Mouse (Mus musculus): Measurements from ENCODE around the gene Prim2. TPM values are rescaled to one million over a fixed set of nuclear protein-coding genes. Genes with fewer than 3 reads are reported as not detected.

Gene Prim2
- polyA plus RNA-seq, 1 experiment from 2014 or later, result 33.9 TPM

GRCm38 (mm10) chr1:33531860-33532259, 137.7 kb downstream of the Prim2 start:
- WGBS, result 79% methylated on average over 3 of the region's 3 CpGs
- H3K4me1 ChIP-seq, result no peaks in the 10 kb centered on the region
- H3K4me2 ChIP-seq, result no peak overlapping the region
- H3K9me3 ChIP-seq, result no peaks in the 10 kb centered on the region
- no peak for ATAC-seq (ENCODE audit: insufficient number of reproducible peaks, low FRiP score, low TSS enrichment, low read depth)
- no peak overlapping the region for H3K9ac ChIP-seq
- H3K27me3 ChIP-seq, result no peaks in the 10 kb centered on the region
- H3K4me3 ChIP-seq, result no peak overlapping the region
- H3K36me3 ChIP-seq, result no peaks in the 10 kb centered on the region
- H3K27ac ChIP-seq, result no peak overlapping the region

GRCm38 (mm10) chr1:33531097-33531856, 138.3 kb downstream of the Prim2 start:
- no peak overlapping the region for H3K27ac ChIP-seq
- no peaks in the 10 kb centered on the region for H3K27me3 ChIP-seq
- no peak overlapping the region for H3K4me2 ChIP-seq
- no peak for ATAC-seq (ENCODE audit: insufficient number of reproducible peaks, low FRiP score, low TSS enrichment, low read depth)
- H3K9ac ChIP-seq, result no peak overlapping the region
- H3K4me3 ChIP-seq, result no peak overlapping the region
- H3K36me3 ChIP-seq, result no peaks in the 10 kb centered on the region
- no peaks in the 10 kb centered on the region for H3K9me3 ChIP-seq
- WGBS, result 80% methylated on average over 5 of the region's 5 CpGs
- H3K4me1 ChIP-seq, result no peaks in the 10 kb centered on the region

GRCm38 (mm10) chr1:33530491-33530890, 139.1 kb downstream of the Prim2 start:
- Histone ChIP-seq H3K4me2 (no peak overlapping the region), H3K27ac (no peak overlapping the region), H3K4me1 (no peaks in the 10 kb centered on the region), H3K36me3 (no peaks in the 10 kb centered on the region), H3K4me3 (no peak overlapping the region), H3K9me3 (no peaks in the 10 kb centered on the region), H3K9ac (no peak overlapping the region), H3K27me3 (no peaks in the 10 kb centered on the region)
- ATAC-seq (ENCODE audit: insufficient number of reproducible peaks, low FRiP score, low TSS enrichment, low read depth), result no peak
- 93% methylated on average over 2 of the region's 2 CpGs for WGBS

GRCm38 (mm10) chr1:33529543-33530232, 139.9 kb downstream of the Prim2 start:
- Histone ChIP-seq H3K9ac (no peak overlapping the region), H3K9me3 (no peaks in the 10 kb centered on the region), H3K27ac (no peak overlapping the region), H3K4me2 (no peak overlapping the region), H3K4me3 (no peak overlapping the region), H3K4me1 (no peaks in the 10 kb centered on the region), H3K36me3 (no peaks in the 10 kb centered on the region), H3K27me3 (no peaks in the 10 kb centered on the region)
- no peak for ATAC-seq (ENCODE audit: insufficient number of reproducible peaks, low FRiP score, low TSS enrichment, low read depth)
- 86% methylated on average over 8 of the region's 8 CpGs for WGBS

GRCm38 (mm10) chr1:33527352-33527863, 142.2 kb downstream of the Prim2 start:
- no peaks in the 10 kb centered on the region for H3K4me1 ChIP-seq
- H3K27ac ChIP-seq, result no peak overlapping the region
- WGBS, result 61% methylated on average over 6 of the region's 6 CpGs
- no peaks in the 10 kb centered on the region for H3K9me3 ChIP-seq
- no peaks in the 10 kb centered on the region for H3K36me3 ChIP-seq
- no peaks in the 10 kb centered on the region for H3K27me3 ChIP-seq
- no peak overlapping the region for H3K4me3 ChIP-seq
- H3K4me2 ChIP-seq, result no peak overlapping the region
- H3K9ac ChIP-seq, result no peak overlapping the region
- no peak for ATAC-seq (ENCODE audit: insufficient number of reproducible peaks, low FRiP score, low TSS enrichment, low read depth)

- H3K4me1 ChIP-seq, result no peaks in the 10 kb centered on the region
- 70% methylated on average over 5 of the region's 5 CpGs for WGBS
- H3K27ac ChIP-seq, result no peak overlapping the region
- H3K9ac ChIP-seq, result no peak overlapping the region
- no peaks in the 10 kb centered on the region for H3K27me3 ChIP-seq
- H3K4me2 ChIP-seq, result no peak overlapping the region
- H3K9me3 ChIP-seq, result no peaks in the 10 kb centered on the region
- H3K36me3 ChIP-seq, result no peaks in the 10 kb centered on the region
- H3K4me3 ChIP-seq, result no peak overlapping the region
- no peak for ATAC-seq (ENCODE audit: insufficient number of reproducible peaks, low FRiP score, low TSS enrichment, low read depth)
Measured at GRCm38 (mm10) chr1:33523223-33523622, 146.4 kb downstream of the Prim2 start.

- no peak overlapping the region for H3K27ac ChIP-seq
- ATAC-seq (ENCODE audit: insufficient number of reproducible peaks, low FRiP score, low TSS enrichment, low read depth), result no peak
- no peak overlapping the region for H3K4me3 ChIP-seq
- no peaks in the 10 kb centered on the region for H3K36me3 ChIP-seq
- no peaks in the 10 kb centered on the region for H3K27me3 ChIP-seq
- no peak overlapping the region for H3K9ac ChIP-seq
- WGBS, result 78% methylated on average over 8 of the region's 8 CpGs
- H3K4me2 ChIP-seq, result no peak overlapping the region
- H3K4me1 ChIP-seq, result no peaks in the 10 kb centered on the region
- H3K9me3 ChIP-seq, result no peaks in the 10 kb centered on the region
Measured at GRCm38 (mm10) chr1:33515124-33515523, 154.5 kb downstream of the Prim2 start.

- Histone ChIP-seq H3K4me1 (no peaks in the 10 kb centered on the region), H3K27me3 (no peaks in the 10 kb centered on the region), H3K9ac (no peak overlapping the region), H3K4me3 (no peak overlapping the region), H3K27ac (no peak overlapping the region), H3K4me2 (no peak overlapping the region), H3K9me3 (no peaks in the 10 kb centered on the region), H3K36me3 (no peaks in the 10 kb centered on the region)
- no peak for ATAC-seq (ENCODE audit: insufficient number of reproducible peaks, low FRiP score, low TSS enrichment, low read depth)
- WGBS, result 92% methylated on average over 4 of the region's 4 CpGs
Measured at GRCm38 (mm10) chr1:33511310-33511709, 158.3 kb downstream of the Prim2 start.

- H3K4me3 ChIP-seq, result no peak overlapping the region
- H3K9ac ChIP-seq, result no peak overlapping the region
- H3K27me3 ChIP-seq, result no peaks in the 10 kb centered on the region
- no peaks in the 10 kb centered on the region for H3K36me3 ChIP-seq
- H3K4me2 ChIP-seq, result no peak overlapping the region
- no peaks in the 10 kb centered on the region for H3K9me3 ChIP-seq
- H3K4me1 ChIP-seq, result no peaks in the 10 kb centered on the region
- ATAC-seq (ENCODE audit: insufficient number of reproducible peaks, low FRiP score, low TSS enrichment, low read depth), result no peak
- 94% methylated on average over 5 of the region's 5 CpGs for WGBS
- no peak overlapping the region for H3K27ac ChIP-seq
Measured at GRCm38 (mm10) chr1:33504371-33504770, 165.2 kb downstream of the Prim2 start.

GRCm38 (mm10) chr1:33502890-33503289, 166.7 kb downstream of the Prim2 start:
- H3K27ac ChIP-seq, result no peak overlapping the region
- ATAC-seq (ENCODE audit: insufficient number of reproducible peaks, low FRiP score, low TSS enrichment, low read depth), result no peak
- no peaks in the 10 kb centered on the region for H3K27me3 ChIP-seq
- no peaks in the 10 kb centered on the region for H3K9me3 ChIP-seq
- H3K4me1 ChIP-seq, result no peaks in the 10 kb centered on the region
- no peak overlapping the region for H3K4me3 ChIP-seq
- 29% methylated on average over 7 of the region's 7 CpGs for WGBS
- H3K9ac ChIP-seq, result no peak overlapping the region
- no peak overlapping the region for H3K4me2 ChIP-seq
- no peaks in the 10 kb centered on the region for H3K36me3 ChIP-seq

- no peaks in the 10 kb centered on the region for H3K27me3 ChIP-seq
- 20% methylated on average over 1 of the region's 1 CpGs for WGBS
- no peak overlapping the region for H3K9ac ChIP-seq
- no peaks in the 10 kb centered on the region for H3K36me3 ChIP-seq
- no peaks in the 10 kb centered on the region for H3K9me3 ChIP-seq
- no peak overlapping the region for H3K4me3 ChIP-seq
- ATAC-seq (ENCODE audit: insufficient number of reproducible peaks, low FRiP score, low TSS enrichment, low read depth), result no peak
- H3K4me2 ChIP-seq, result no peak overlapping the region
- H3K27ac ChIP-seq, result no peak overlapping the region
- H3K4me1 ChIP-seq, result no peaks in the 10 kb centered on the region
Measured at GRCm38 (mm10) chr1:33502298-33502697, 167.3 kb downstream of the Prim2 start.

GRCm38 (mm10) chr1:33500111-33500510, 169.5 kb downstream of the Prim2 start:
- Histone ChIP-seq H3K4me3 (no peak overlapping the region), H3K4me1 (no peaks in the 10 kb centered on the region), H3K9ac (no peak overlapping the region), H3K9me3 (no peaks in the 10 kb centered on the region), H3K27me3 (no peaks in the 10 kb centered on the region), H3K36me3 (no peaks in the 10 kb centered on the region), H3K27ac (no peak overlapping the region), H3K4me2 (no peak overlapping the region)
- 73% methylated on average over 9 of the region's 9 CpGs for WGBS
- no peak for ATAC-seq (ENCODE audit: insufficient number of reproducible peaks, low FRiP score, low TSS enrichment, low read depth)

Measured in limb, embryonic 15.5 days (tissue).